Mouse (Mus musculus): ENCODE results near the gene Arih1. TPM values are rescaled to one million over a fixed set of nuclear protein-coding genes. Genes with fewer than 3 reads are reported as not detected.

Arih1 gene
- polyA plus RNA-seq, 1 experiment from 2014 or later, result 19.4 TPM

- Histone ChIP-seq H3K9me3 (ENCODE audit: control insufficient read depth, low read depth, low read length) (no peaks in the 10 kb centered on the region), H3K4me2 (replicated peaks; ENCODE audit: low read depth, low read length) (no peak overlapping the region), H3K36me3 (ENCODE audit: control insufficient read depth, insufficient read depth, low read length) (no peaks in the 10 kb centered on the region), H3K27ac (ENCODE audit: low read length) (no peak overlapping the region), H3K4me1 (ENCODE audit: control insufficient read depth, insufficient read depth, low read length) (peaks cover 8% of the 10 kb centered on the region; the same call in 1 of the 2 replicates), H3K9ac (replicated peaks; ENCODE audit: low read depth, low read length) (no peak overlapping the region), H3K27me3 (ENCODE audit: control insufficient read depth, insufficient read depth, low read length) (no peaks in the 10 kb centered on the region), H3K4me3 (ENCODE audit: low read depth, low read length) (no peak overlapping the region)
- 19% methylated on average over 1 of the region's 1 CpGs for WGBS
- no peak for ATAC-seq (ENCODE audit: insufficient number of reproducible peaks, insufficient read depth, low FRiP score, low read depth)
These were observed 4.0 kb downstream of the Arih1 start for GRCm38 (mm10) chr9:59482419-59482818.

DNA sequence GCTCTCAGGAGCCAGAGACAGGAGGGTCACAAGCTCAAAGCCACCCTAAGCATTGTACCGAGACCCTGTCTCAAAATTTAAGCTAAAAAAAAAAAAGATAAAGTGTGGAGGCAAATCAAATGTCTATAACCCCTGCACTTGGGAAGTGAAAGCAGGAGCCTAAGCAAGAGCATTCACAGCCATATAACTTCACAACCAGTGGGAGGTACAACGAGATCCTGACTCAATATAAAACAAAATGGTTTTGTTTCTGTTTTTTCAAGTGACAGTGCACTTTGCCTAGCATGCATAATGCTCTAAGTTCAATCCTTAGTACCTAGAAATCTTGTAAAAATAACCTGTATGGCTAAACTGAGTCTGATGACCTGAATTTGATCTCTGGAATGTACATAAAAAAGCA, 9.8 kb downstream of the Arih1 start:
- H3K4me1 ChIP-seq (ENCODE audit: control insufficient read depth, insufficient read depth, low read length), result no peaks in the 10 kb centered on the region
- H3K27ac ChIP-seq (ENCODE audit: low read length), result no peak overlapping the region
- ATAC-seq (ENCODE audit: insufficient number of reproducible peaks, insufficient read depth, low FRiP score, low read depth), result no peak
- no peaks in the 10 kb centered on the region for H3K27me3 ChIP-seq (ENCODE audit: control insufficient read depth, insufficient read depth, low read length)
- H3K9ac ChIP-seq (replicated peaks; ENCODE audit: low read depth, low read length), result no peak overlapping the region
- no peaks in the 10 kb centered on the region for H3K9me3 ChIP-seq (ENCODE audit: control insufficient read depth, low read depth, low read length)
- H3K4me2 ChIP-seq (replicated peaks; ENCODE audit: low read depth, low read length), result no peak overlapping the region
- 85% methylated on average over 2 of the region's 2 CpGs for WGBS
- no peak overlapping the region for H3K4me3 ChIP-seq (ENCODE audit: low read depth, low read length)
- peaks cover 3% of the 10 kb centered on the region; the same call in 1 of the 2 replicates for H3K36me3 ChIP-seq (ENCODE audit: control insufficient read depth, insufficient read depth, low read length)

DNA sequence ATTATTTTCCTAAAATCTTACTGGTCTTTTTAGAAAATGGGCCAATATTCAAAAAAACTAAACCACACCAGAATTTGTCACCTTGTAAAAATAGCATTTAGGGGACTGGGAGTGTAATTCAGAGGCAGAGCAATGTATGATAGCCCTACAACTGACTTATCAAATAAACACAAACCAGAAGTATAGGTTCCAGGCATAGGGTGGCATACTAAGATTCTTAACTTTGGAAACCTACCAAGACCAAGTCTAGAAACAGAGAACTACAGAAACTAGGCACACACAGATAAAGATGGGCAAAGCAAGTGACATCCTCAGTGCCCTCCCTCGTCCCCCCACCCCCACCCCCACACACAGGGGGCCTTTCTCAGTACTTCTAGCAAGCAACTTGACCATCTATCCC, 11.6 kb downstream of the Arih1 start:
- Histone ChIP-seq H3K4me1 (ENCODE audit: control insufficient read depth, insufficient read depth, low read length) (no peaks in the 10 kb centered on the region), H3K9me3 (ENCODE audit: control insufficient read depth, low read depth, low read length) (no peaks in the 10 kb centered on the region), H3K27me3 (ENCODE audit: control insufficient read depth, insufficient read depth, low read length) (no peaks in the 10 kb centered on the region), H3K27ac (ENCODE audit: low read length) (no peak overlapping the region), H3K9ac (replicated peaks; ENCODE audit: low read depth, low read length) (no peak overlapping the region), H3K4me3 (ENCODE audit: low read depth, low read length) (no peak overlapping the region), H3K36me3 (ENCODE audit: control insufficient read depth, insufficient read depth, low read length) (peaks cover 3% of the 10 kb centered on the region; the same call in 1 of the 2 replicates), H3K4me2 (replicated peaks; ENCODE audit: low read depth, low read length) (no peak overlapping the region)
- ATAC-seq (ENCODE audit: insufficient number of reproducible peaks, insufficient read depth, low FRiP score, low read depth), result no peak
- WGBS, result 78% methylated on average over 1 of the region's 1 CpGs

- WGBS, result 83% methylated on average over 2 of the region's 2 CpGs
- no peaks in the 10 kb centered on the region for H3K4me1 ChIP-seq (ENCODE audit: control insufficient read depth, insufficient read depth, low read length)
- peaks cover 3% of the 10 kb centered on the region; the same call in 1 of the 2 replicates for H3K36me3 ChIP-seq (ENCODE audit: control insufficient read depth, insufficient read depth, low read length)
- no peak overlapping the region for H3K4me2 ChIP-seq (replicated peaks; ENCODE audit: low read depth, low read length)
- no peak overlapping the region for H3K9ac ChIP-seq (replicated peaks; ENCODE audit: low read depth, low read length)
- no peak overlapping the region for H3K27ac ChIP-seq (ENCODE audit: low read length)
- no peaks in the 10 kb centered on the region for H3K27me3 ChIP-seq (ENCODE audit: control insufficient read depth, insufficient read depth, low read length)
- no peak overlapping the region for H3K4me3 ChIP-seq (ENCODE audit: low read depth, low read length)
- no peaks in the 10 kb centered on the region for H3K9me3 ChIP-seq (ENCODE audit: control insufficient read depth, low read depth, low read length)
- ATAC-seq (ENCODE audit: insufficient number of reproducible peaks, insufficient read depth, low FRiP score, low read depth), result no peak
These were observed 13.2 kb downstream of the Arih1 start for GRCm38 (mm10) chr9:59473171-59473570.

GRCm38 (mm10) chr9:59469446-59469845, 17.0 kb downstream of the Arih1 start:
- Histone ChIP-seq H3K4me1 (ENCODE audit: control insufficient read depth, insufficient read depth, low read length) (no peaks in the 10 kb centered on the region), H3K4me2 (replicated peaks; ENCODE audit: low read depth, low read length) (no peak overlapping the region), H3K9me3 (ENCODE audit: control insufficient read depth, low read depth, low read length) (no peaks in the 10 kb centered on the region), H3K4me3 (ENCODE audit: low read depth, low read length) (no peak overlapping the region), H3K36me3 (ENCODE audit: control insufficient read depth, insufficient read depth, low read length) (peaks cover 3% of the 10 kb centered on the region; the same call in 1 of the 2 replicates), H3K27me3 (ENCODE audit: control insufficient read depth, insufficient read depth, low read length) (no peaks in the 10 kb centered on the region), H3K27ac (ENCODE audit: low read length) (no peak overlapping the region), H3K9ac (replicated peaks; ENCODE audit: low read depth, low read length) (no peak overlapping the region)
- no peak for ATAC-seq (ENCODE audit: insufficient number of reproducible peaks, insufficient read depth, low FRiP score, low read depth)
- WGBS, result 76% methylated on average over 1 of the region's 1 CpGs

GRCm38 (mm10) chr9:59464293-59464692, 22.1 kb downstream of the Arih1 start:
- H3K27me3 ChIP-seq (ENCODE audit: control insufficient read depth, insufficient read depth, low read length), result no peaks in the 10 kb centered on the region
- H3K36me3 ChIP-seq (ENCODE audit: control insufficient read depth, insufficient read depth, low read length), result no peaks in the 10 kb centered on the region
- 84% methylated on average over 1 of the region's 1 CpGs for WGBS
- no peak overlapping the region for H3K4me3 ChIP-seq (ENCODE audit: low read depth, low read length)
- no peaks in the 10 kb centered on the region for H3K9me3 ChIP-seq (ENCODE audit: control insufficient read depth, low read depth, low read length)
- H3K9ac ChIP-seq (replicated peaks; ENCODE audit: low read depth, low read length), result no peak overlapping the region
- H3K27ac ChIP-seq (ENCODE audit: low read length), result no peak overlapping the region
- H3K4me1 ChIP-seq (ENCODE audit: control insufficient read depth, insufficient read depth, low read length), result 0 out of 2 replicates have a peak, but pooled peaks cover 2% of the 10 kb centered on the region
- ATAC-seq (ENCODE audit: insufficient number of reproducible peaks, insufficient read depth, low FRiP score, low read depth), result no peak
- no peak overlapping the region for H3K4me2 ChIP-seq (replicated peaks; ENCODE audit: low read depth, low read length)

GRCm38 (mm10) chr9:59458997-59459510, 27.4 kb downstream of the Arih1 start:
- Histone ChIP-seq H3K36me3 (ENCODE audit: control insufficient read depth, insufficient read depth, low read length) (peaks cover 3% of the 10 kb centered on the region; the same call in 1 of the 2 replicates), H3K27ac (ENCODE audit: low read length) (no peak overlapping the region), H3K9ac (replicated peaks; ENCODE audit: low read depth, low read length) (no peak overlapping the region), H3K27me3 (ENCODE audit: control insufficient read depth, insufficient read depth, low read length) (no peaks in the 10 kb centered on the region), H3K9me3 (ENCODE audit: control insufficient read depth, low read depth, low read length) (no peaks in the 10 kb centered on the region), H3K4me3 (ENCODE audit: low read depth, low read length) (no peak overlapping the region), H3K4me1 (ENCODE audit: control insufficient read depth, insufficient read depth, low read length) (0 out of 2 replicates have a peak, but pooled peaks cover 2% of the 10 kb centered on the region), H3K4me2 (replicated peaks; ENCODE audit: low read depth, low read length) (no peak overlapping the region)
- no peak for ATAC-seq (ENCODE audit: insufficient number of reproducible peaks, insufficient read depth, low FRiP score, low read depth)
- WGBS, result 64% methylated on average over 4 of the region's 4 CpGs

DNA sequence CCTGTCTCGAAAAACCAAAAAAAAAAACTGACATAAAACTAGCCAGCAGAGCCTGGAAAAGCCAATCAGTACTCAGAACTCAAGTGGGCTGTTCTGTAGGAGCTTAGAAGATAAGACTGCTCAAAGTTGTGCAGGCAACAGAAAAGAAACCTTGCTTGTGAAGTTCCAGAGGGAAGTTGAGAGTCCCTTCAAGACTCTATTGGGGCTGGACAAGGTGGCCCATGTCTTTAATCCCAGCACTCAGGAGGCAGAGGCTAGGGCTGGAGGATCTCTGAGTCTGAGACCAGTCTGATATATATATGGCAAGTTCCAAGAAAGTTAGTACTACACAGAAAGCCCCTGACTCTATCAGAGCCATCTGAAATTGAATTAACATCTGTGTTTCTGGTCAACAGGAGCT, 28.0 kb downstream of the Arih1 start:
- Histone ChIP-seq H3K4me2 (replicated peaks; ENCODE audit: low read depth, low read length) (no peak overlapping the region), H3K36me3 (ENCODE audit: control insufficient read depth, insufficient read depth, low read length) (peaks cover 3% of the 10 kb centered on the region; the same call in 1 of the 2 replicates), H3K27ac (ENCODE audit: low read length) (no peak overlapping the region), H3K4me1 (ENCODE audit: control insufficient read depth, insufficient read depth, low read length) (0 out of 2 replicates have a peak, but pooled peaks cover 2% of the 10 kb centered on the region), H3K27me3 (ENCODE audit: control insufficient read depth, insufficient read depth, low read length) (no peaks in the 10 kb centered on the region), H3K9ac (replicated peaks; ENCODE audit: low read depth, low read length) (no peak overlapping the region), H3K9me3 (ENCODE audit: control insufficient read depth, low read depth, low read length) (no peaks in the 10 kb centered on the region), H3K4me3 (ENCODE audit: low read depth, low read length) (no peak overlapping the region)
- ATAC-seq (ENCODE audit: insufficient number of reproducible peaks, insufficient read depth, low FRiP score, low read depth), result no peak
- 90% methylated on average over 1 of the region's 1 CpGs for WGBS

DNA sequence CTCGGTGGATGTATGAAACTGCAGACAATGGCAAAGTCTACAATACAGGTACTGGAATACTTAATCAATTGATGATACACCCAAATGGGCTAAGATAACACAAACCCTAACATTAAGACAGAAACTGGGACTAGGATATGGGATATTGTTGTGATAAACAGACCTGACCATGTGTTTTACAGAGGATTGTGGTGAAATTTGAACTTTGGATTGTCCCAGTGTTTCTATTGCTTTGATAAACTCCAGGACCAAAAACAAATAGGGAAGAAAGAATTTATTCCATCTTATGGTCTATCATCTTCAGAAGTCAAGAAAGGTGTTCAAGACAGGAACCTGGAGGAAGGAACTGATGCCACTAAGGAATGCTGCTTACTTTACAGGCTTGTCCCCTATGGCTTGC, 28.7 kb downstream of the Arih1 start:
- 92% methylated on average over 1 of the region's 1 CpGs for WGBS
- no peak overlapping the region for H3K4me3 ChIP-seq (ENCODE audit: low read depth, low read length)
- H3K27me3 ChIP-seq (ENCODE audit: control insufficient read depth, insufficient read depth, low read length), result no peaks in the 10 kb centered on the region
- H3K27ac ChIP-seq (ENCODE audit: low read length), result no peak overlapping the region
- H3K36me3 ChIP-seq (ENCODE audit: control insufficient read depth, insufficient read depth, low read length), result peaks cover 3% of the 10 kb centered on the region; the same call in 1 of the 2 replicates
- H3K4me2 ChIP-seq (replicated peaks; ENCODE audit: low read depth, low read length), result no peak overlapping the region
- H3K9me3 ChIP-seq (ENCODE audit: control insufficient read depth, low read depth, low read length), result no peaks in the 10 kb centered on the region
- ATAC-seq (ENCODE audit: insufficient number of reproducible peaks, insufficient read depth, low FRiP score, low read depth), result no peak
- H3K4me1 ChIP-seq (ENCODE audit: control insufficient read depth, insufficient read depth, low read length), result 0 out of 2 replicates have a peak, but pooled peaks cover 2% of the 10 kb centered on the region
- no peak overlapping the region for H3K9ac ChIP-seq (replicated peaks; ENCODE audit: low read depth, low read length)
